Mouse (Mus musculus): ENCODE measurements around the gene Kansl3. TPM values are rescaled to one million over a fixed set of nuclear protein-coding genes. Genes with fewer than 3 reads are reported as not detected.

The Kansl3 gene
- total RNA-seq, 2 experiments from 2014 or later: 1.9 to 10.1 TPM

GRCm38 (mm10) chr1:36296466-36297149, 72.4 kb downstream of the Kansl3 start:
- ATAC-seq (replicated peaks; ENCODE audit: low FRiP score, poor library complexity, severe bottlenecking): no peak

DNA sequence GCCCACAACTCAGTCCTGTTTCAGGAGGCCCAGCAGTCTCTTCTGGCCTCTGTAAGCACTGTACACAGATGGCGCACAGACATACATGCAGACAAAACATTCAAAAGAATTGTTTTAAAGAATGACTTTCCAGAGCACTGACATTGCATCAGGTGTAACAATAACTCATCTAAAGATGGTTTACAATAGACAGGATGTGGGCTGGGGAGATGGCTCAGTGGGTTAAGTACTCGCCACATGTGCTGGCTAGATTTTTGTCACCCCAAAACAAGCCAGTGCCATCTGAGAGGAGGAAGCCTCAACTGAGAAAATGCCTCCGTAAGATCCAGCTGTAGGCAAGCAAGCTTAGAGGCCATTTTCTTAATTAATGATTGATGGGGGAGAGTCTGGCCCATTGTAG, 74.6 kb downstream of the Kansl3 start:
- ATAC-seq (replicated peaks; ENCODE audit: low FRiP score, poor library complexity, severe bottlenecking): no peak

GRCm38 (mm10) chr1:36293470-36293869, 75.5 kb downstream of the Kansl3 start:
- ATAC-seq (replicated peaks; ENCODE audit: low FRiP score, poor library complexity, severe bottlenecking): no peak

Other genes starting within 250 kb of the Kansl3 start
- gene Uggt1, start 124.5 kb downstream of the Kansl3 start, total RNA-seq (2015; ENCODE audit: low replicate concordance): 17.5 and 18.6 TPM in 2 replicates
- 23.0 and 42.7 TPM in 2 replicates for gene Uggt1, start 124.5 kb downstream of the Kansl3 start, total RNA-seq (2017; ENCODE audit: low replicate concordance)
- 8.6 and 14.2 TPM in 2 replicates for gene Neurl3, start 94.5 kb downstream of the Kansl3 start, total RNA-seq (2015; ENCODE audit: low replicate concordance)
- 8.0 and 9.1 TPM in 2 replicates for gene Neurl3, start 94.5 kb downstream of the Kansl3 start, total RNA-seq (2017; ENCODE audit: low replicate concordance)
- 2.3 and 5.6 TPM in 2 replicates for gene Arid5a, start 61.4 kb downstream of the Kansl3 start, total RNA-seq (2015; ENCODE audit: low replicate concordance)
- gene Arid5a, start 61.4 kb downstream of the Kansl3 start, total RNA-seq (2017; ENCODE audit: low replicate concordance): 2.6 and 3.2 TPM in 2 replicates
- not detected in 2 replicates for gene Fer1l5, start 3.1 kb upstream of the Kansl3 start, total RNA-seq (2015; ENCODE audit: low replicate concordance)
- not detected in 2 replicates for gene Fer1l5, start 3.1 kb upstream of the Kansl3 start, total RNA-seq (2017; ENCODE audit: low replicate concordance)
- gene Lman2l, start 76.1 kb upstream of the Kansl3 start, total RNA-seq (2015; ENCODE audit: low replicate concordance): 6.9 and 7.5 TPM in 2 replicates
- 1.7 and 3.2 TPM in 2 replicates for gene Lman2l, start 76.1 kb upstream of the Kansl3 start, total RNA-seq (2017; ENCODE audit: low replicate concordance)
- gene Cnnm4, start 102.4 kb upstream of the Kansl3 start, total RNA-seq (2015; ENCODE audit: low replicate concordance): 1.5 and 2.3 TPM in 2 replicates
- gene Cnnm4, start 102.4 kb upstream of the Kansl3 start, total RNA-seq (2017; ENCODE audit: low replicate concordance): 1.5 and 3.2 TPM in 2 replicates
- 7.9 and 8.8 TPM in 2 replicates for gene Cnnm3, start 142.7 kb upstream of the Kansl3 start, total RNA-seq (2015; ENCODE audit: low replicate concordance)
- 5.7 and 7.4 TPM in 2 replicates for gene Cnnm3, start 142.7 kb upstream of the Kansl3 start, total RNA-seq (2017; ENCODE audit: low replicate concordance)
- gene Ankrd23, start 167.7 kb upstream of the Kansl3 start, total RNA-seq (2015; ENCODE audit: low replicate concordance): 3.3 TPM in 1 of 2 replicates, not detected in the other
- 1.0 and 1.4 TPM in 2 replicates for gene Ankrd23, start 167.7 kb upstream of the Kansl3 start, total RNA-seq (2017; ENCODE audit: low replicate concordance)
- gene Gm42417, start 170.2 kb upstream of the Kansl3 start, total RNA-seq (2015; ENCODE audit: low replicate concordance): not detected in 2 replicates
- not detected in 2 replicates for gene Gm42417, start 170.2 kb upstream of the Kansl3 start, total RNA-seq (2017; ENCODE audit: low replicate concordance)
- 0.42 TPM in 1 of 2 replicates, not detected in the other for gene Ankrd39, start 178.3 kb upstream of the Kansl3 start, total RNA-seq (2015; ENCODE audit: low replicate concordance)
- gene Ankrd39, start 178.3 kb upstream of the Kansl3 start, total RNA-seq (2017; ENCODE audit: low replicate concordance): 0.56 and 1.2 TPM in 2 replicates
- not detected in 2 replicates for gene Sema4c, start 189.2 kb upstream of the Kansl3 start, total RNA-seq (2015; ENCODE audit: low replicate concordance)
- gene Sema4c, start 189.2 kb upstream of the Kansl3 start, total RNA-seq (2017; ENCODE audit: low replicate concordance): 0.56 and 0.60 TPM in 2 replicates

All from erythroblast, adult 5-6 weeks (primary cell).